Comparison of ENCODE assay signal across 8 mouse cellular contexts in genomic region chr11:65678824-65679402, GRCm38 (mm10).
A peak's percentile ranks its signal among the peaks of the same experiment; 100 is the strongest.
DNase-seq lines count a peak whose midpoint lies in the region; ATAC-seq and TF ChIP-seq lines count a peak whose summit lies in the region.

No protein-coding gene starts in this region.

- H3K27ac ChIP-seq in kidney, embryonic 15.5 days: no peak overlapping the region
- no peak overlapping the region for H3K27ac ChIP-seq in stomach, embryonic 16.5 days (ENCODE audit: low read length)

- H3K4me3 ChIP-seq in kidney, embryonic 15.5 days (replicated peaks): no peak overlapping the region
- H3K4me3 ChIP-seq in lung, adult 2 months (replicated peaks; ENCODE audit: extremely low read depth, low read depth, low read length): no peak overlapping the region
- no peak overlapping the region for H3K4me3 ChIP-seq in stomach, embryonic 16.5 days (replicated peaks; ENCODE audit: low read length)

- TF ChIP-seq CTCF in lung, adult 2 months (IDR thresholded peaks at IDR 0.05; ENCODE audit: insufficient read depth, low read length): peak; percentile 18; the same call in 1 of the 2 replicates

- ATAC-seq in kidney, embryonic 15.5 days (replicated peaks; ENCODE audit: low FRiP score): no peak
- ATAC-seq in stomach, embryonic 16.5 days (ENCODE audit: insufficient read depth, low FRiP score): peak; percentile 62; the same call in 1 of the 2 replicates

- H3K4me2 ChIP-seq in kidney, embryonic 15.5 days: peak overlapping the region; percentile 48
- H3K4me2 ChIP-seq in stomach, embryonic 16.5 days (ENCODE audit: low read depth, low read length): 0 out of 2 replicates have a peak overlapping the region, but pooled peaks have one; percentile 12

- TF ChIP-seq POLR2A in lung, adult 2 months (IDR thresholded peaks at IDR 0.05; ENCODE audit: borderline replicate concordance, extremely low read depth, low read depth, low read length): no peak

- peak; percentile 30 for DNase-seq in left cerebral cortex, adult 11 months (ENCODE audit: low spot score)
- no peak for DNase-seq in left cerebral cortex, adult 8-10 months (ENCODE audit: low spot score in 2 of 2)
- peak; percentile 47 for DNase-seq in c-Kit-positive CD71-positive TER-119-positive erythroid progenitor cells, embryonic 14.5 days (ENCODE audit: low spot score)
- peak; percentile 44 for DNase-seq in heart, adult 8-10 months (ENCODE audit: low spot score)
- DNase-seq in lung, adult 2 months: no peak
- no peak for DNase-seq in testis, postnatal 14 days (ENCODE audit: low spot score)

- WGBS in kidney, embryonic 15.5 days: 24% methylated on average over 12 of the region's 12 CpGs
- 27% methylated on average over 12 of the region's 12 CpGs for WGBS in lung, adult 2 months
- 27% methylated on average over 12 of the region's 12 CpGs for WGBS in stomach, embryonic 16.5 days

- H3K9ac ChIP-seq in kidney, embryonic 15.5 days: no peak overlapping the region
- H3K9ac ChIP-seq in stomach, embryonic 16.5 days (ENCODE audit: low read length): no peak overlapping the region

- H3K9me3 ChIP-seq in kidney, embryonic 15.5 days (replicated peaks): no peaks in the 10 kb centered on the region
- H3K9me3 ChIP-seq in stomach, embryonic 16.5 days (replicated peaks; ENCODE audit: control insufficient read depth, low read length): no peaks in the 10 kb centered on the region

- H3K4me1 ChIP-seq in kidney, embryonic 15.5 days: peaks cover 4% of the 10 kb centered on the region; the same call in 1 of the 2 replicates
- no peaks in the 10 kb centered on the region for H3K4me1 ChIP-seq in lung, adult 2 months (ENCODE audit: control insufficient read depth, insufficient read depth, low read length)
- no peaks in the 10 kb centered on the region for H3K4me1 ChIP-seq in stomach, embryonic 16.5 days (ENCODE audit: control insufficient read depth, insufficient read depth, low read length)

- H3K27me3 ChIP-seq in kidney, embryonic 15.5 days: 0 out of 2 replicates have a peak, but pooled peaks cover 4% of the 10 kb centered on the region
- H3K27me3 ChIP-seq in stomach, embryonic 16.5 days (ENCODE audit: control insufficient read depth, insufficient read depth, low read length): peaks cover 3% of the 10 kb centered on the region; the same call in 1 of the 2 replicates

- no peaks in the 10 kb centered on the region for H3K36me3 ChIP-seq in kidney, embryonic 15.5 days
- no peaks in the 10 kb centered on the region for H3K36me3 ChIP-seq in stomach, embryonic 16.5 days (ENCODE audit: control insufficient read depth, insufficient read depth, low read length)

Comparison
In these comparisons a context has a peak if more than half of its experiments do, and no peak if none do; other contexts are left out.
1. DNase-seq: peak in left cerebral cortex, adult 11 months (single experiment), c-Kit-positive CD71-positive TER-119-positive erythroid progenitor cells, embryonic 14.5 days (single experiment) and heart, adult 8-10 months (single experiment); none in left cerebral cortex, adult 8-10 months (0 of 2), lung, adult 2 months (single experiment) and testis, postnatal 14 days (single experiment).